ENCODE assay signal across 24 mouse cellular contexts in genomic region chr9:92305620-92306220, GRCm38 (mm10). TPM values are rescaled to one million over a fixed set of nuclear protein-coding genes. Genes with fewer than 3 reads are reported as not detected.
"Had no signal": no experiment of that assay in that cellular context is flagged by ENCODE, and none has a peak within 500 bp of the region (broad histone marks: within the 10 kb centered on the region; RNA-seq: fewer than 3 reads in every experiment).

No protein-coding gene starts in this region.

- H3K9ac ChIP-seq: limb, embryonic 15.5 days; liver, embryonic 12.5 days; lung, embryonic 14.5 days; neural tube, embryonic 12.5 days; stomach, embryonic 15.5 days had no signal

- H3K4me3 ChIP-seq: left cerebral cortex, adult 2 months; limb, embryonic 15.5 days; liver, embryonic 12.5 days; midbrain, embryonic 10.5 days; neural tube, embryonic 12.5 days; stomach, embryonic 15.5 days had no signal

- H3K4me2 ChIP-seq: limb, embryonic 15.5 days; liver, embryonic 12.5 days; lung, embryonic 14.5 days; neural tube, embryonic 12.5 days; stomach, embryonic 15.5 days had no signal

- ATAC-seq: liver, embryonic 12.5 days had no signal

- H3K36me3 ChIP-seq: limb, embryonic 15.5 days; liver, embryonic 12.5 days; midbrain, embryonic 10.5 days; neural tube, embryonic 12.5 days; stomach, embryonic 15.5 days had no signal

- H3K9me3 ChIP-seq: limb, embryonic 15.5 days; liver, embryonic 12.5 days; midbrain, embryonic 10.5 days; neural tube, embryonic 12.5 days; stomach, embryonic 15.5 days had no signal

- DNase-seq: kidney, postnatal 4 days; lung, embryonic 14.5 days; lung, postnatal 10 days; lung, postnatal 4 days; midbrain, embryonic 14.5 days; right cerebral cortex, postnatal 4 days; thymus, adult 2 months; thymus, postnatal 25 days had no signal

- H3K27ac ChIP-seq: kidney, postnatal 0 days; left cerebral cortex, adult 2 months; limb, embryonic 15.5 days; liver, embryonic 12.5 days; midbrain, embryonic 10.5 days; neural tube, embryonic 12.5 days; stomach, embryonic 15.5 days had no signal

- H3K27me3 ChIP-seq: limb, embryonic 15.5 days; liver, embryonic 12.5 days; neural tube, embryonic 12.5 days; stomach, embryonic 15.5 days had no signal

- H3K4me1 ChIP-seq: limb, embryonic 15.5 days; liver, embryonic 12.5 days; midbrain, embryonic 10.5 days; neural tube, embryonic 12.5 days; stomach, embryonic 15.5 days had no signal

RNA-seq across cellular contexts. Expression of gene 1700057G04Rik, which starts 3.5 kb away (rescaled TPM):
- total RNA-seq: layer of hippocampus, postnatal 25 days; left cerebral cortex, adult 2 months; left cerebral cortex, postnatal 14 days; megakaryocyte, adult 5-6 weeks; neutrophil, adult 5-6 weeks had no signal
- polyA plus RNA-seq: limb, embryonic 11.5 days; limb, embryonic 15.5 days; liver, embryonic 12.5 days; liver, embryonic 16.5 days; lung, embryonic 14.5 days; midbrain, embryonic 10.5 days; midbrain, embryonic 14.5 days; neural tube, embryonic 12.5 days; spleen, adult 2 months; stomach, embryonic 15.5 days; thymus, adult 2 months; urinary bladder, adult 2 months had no signal

RNA-seq across cellular contexts. Expression of gene Plscr2, which starts 30.3 kb away (rescaled TPM):
- total RNA-seq: megakaryocyte, adult 5-6 weeks; monocyte, adult 5-6 weeks had no signal
